Mouse (Mus musculus): ENCODE measurements around the gene Slit1.

- TF ChIP-seq POLR2A (IDR thresholded peaks at IDR 0.05; ENCODE audit: control insufficient read depth, extremely low read depth, insufficient read depth, low read length, poor library complexity) (no peak), CTCF (IDR thresholded peaks at IDR 0.05; ENCODE audit: borderline replicate concordance, control insufficient read depth, extremely low read depth, insufficient read depth, low read length, poor library complexity) (no peak)
Observed at GRCm38 (mm10) chr19:41591808-41592207, 151.7 kb downstream of the Slit1 start.
